Mouse (Mus musculus): ENCODE measurements at regions not wholly inside any gene's neighbourhood (a gene's known extent, or its start where the extent isn't known, plus 50 kb on each side); places are given as distances from the start of the nearest gene placed in this dataset.

GRCm38 (mm10) chr9:41575826-41576225 lies 414.3 kb upstream of the Ubash3b start:
- no peak for TF ChIP-seq POLR2A (IDR thresholded peaks at IDR 0.05; ENCODE audit: insufficient read depth, low read depth, low read length)
- TF ChIP-seq CTCF (IDR thresholded peaks at IDR 0.05; ENCODE audit: insufficient read depth, low read depth, low read length), result no peak
